12 mouse cellular contexts compared by ENCODE assay signal in genomic region chr5:92127751-92128150, GRCm38 (mm10). TPM values are rescaled to one million over a fixed set of nuclear protein-coding genes. Genes with fewer than 3 reads are reported as not detected.
DNase-seq lines count a peak whose midpoint lies in the region; ATAC-seq and TF ChIP-seq lines count a peak whose summit lies in the region.
"Had no signal": no experiment of that assay in that cellular context is flagged by ENCODE, and none has a peak within 500 bp of the region (broad histone marks: within the 10 kb centered on the region; RNA-seq: fewer than 3 reads in every experiment).

No protein-coding gene starts in this region.

- no peaks in the 10 kb centered on the region; the same call in 1 of the 2 replicates for H3K4me1 ChIP-seq in kidney, embryonic 14.5 days (ENCODE audit: control insufficient read depth, insufficient read depth, low read length)
- H3K4me1 ChIP-seq in embryonic fibroblast, embryonic 13.5 days (ENCODE audit: control insufficient read depth, insufficient read depth, low read length) = peaks cover 15% of the 10 kb centered on the region
- peaks cover 52% of the 10 kb centered on the region for H3K4me1 ChIP-seq in liver, embryonic 15.5 days (replicated peaks)

- H3K9me3 ChIP-seq in kidney, embryonic 14.5 days (ENCODE audit: control insufficient read depth, low read length) = no peaks in the 10 kb centered on the region
- H3K9me3 ChIP-seq in liver, embryonic 15.5 days (replicated peaks) = 0 out of 2 replicates have a peak, but pooled peaks cover under 1% of the 10 kb centered on the region

- no peak for TF ChIP-seq CTCF in embryonic fibroblast, embryonic 13.5 days (IDR thresholded peaks at IDR 0.05; ENCODE audit: borderline replicate concordance, insufficient read depth, low read length)

- 90% methylated on average over 10 of the region's 10 CpGs for WGBS in kidney, embryonic 14.5 days
- WGBS in liver, embryonic 15.5 days (ENCODE audit: insufficient replicate concordance) = 81% methylated on average over 10 of the region's 10 CpGs

- no peaks in the 10 kb centered on the region for H3K36me3 ChIP-seq in kidney, embryonic 14.5 days (ENCODE audit: control insufficient read depth, insufficient read depth, low read length)
- peaks cover 20% of the 10 kb centered on the region for H3K36me3 ChIP-seq in liver, embryonic 15.5 days (replicated peaks)

- 0 out of 2 replicates have a peak overlapping the region, but pooled peaks have one; percentile 38 for H3K27ac ChIP-seq in kidney, embryonic 14.5 days (ENCODE audit: low read depth, low read length)
- peak overlapping the region; percentile 98 for H3K27ac ChIP-seq in embryonic fibroblast, embryonic 13.5 days (ENCODE audit: insufficient read depth, low read length)
- H3K27ac ChIP-seq in liver, embryonic 15.5 days (replicated peaks) = peak overlapping the region; percentile 96
- H3K27ac ChIP-seq: hindbrain, postnatal 0 days had no signal

- no peaks in the 10 kb centered on the region for H3K27me3 ChIP-seq in kidney, embryonic 14.5 days (ENCODE audit: control insufficient read depth, insufficient read depth, low read length)
- no peaks in the 10 kb centered on the region for H3K27me3 ChIP-seq in liver, embryonic 15.5 days
- H3K27me3 ChIP-seq: Patski had no signal

- TF ChIP-seq POLR2A in embryonic fibroblast, embryonic 13.5 days (IDR thresholded peaks at IDR 0.05; ENCODE audit: low read depth, low read length) = no peak

- ATAC-seq in kidney, embryonic 14.5 days (ENCODE audit: low FRiP score, low TSS enrichment) = no peak
- ATAC-seq in liver, embryonic 15.5 days (ENCODE audit: insufficient read depth) = no peak
- no peak for ATAC-seq in inflammation-experienced regulatory T-cells, adult 6 months
- ATAC-seq: Patski had no signal

- no peak overlapping the region for H3K4me2 ChIP-seq in kidney, embryonic 14.5 days (replicated peaks; ENCODE audit: low read depth, low read length)
- H3K4me2 ChIP-seq in liver, embryonic 15.5 days = peak overlapping the region; percentile 74

- H3K9ac ChIP-seq in kidney, embryonic 14.5 days (ENCODE audit: low read depth, low read length) = no peak overlapping the region
- peak overlapping the region; percentile 73 for H3K9ac ChIP-seq in liver, embryonic 15.5 days

- no peak overlapping the region for H3K4me3 ChIP-seq in kidney, embryonic 14.5 days (ENCODE audit: low read length)
- no peak overlapping the region for H3K4me3 ChIP-seq in embryonic fibroblast, embryonic 13.5 days (ENCODE audit: insufficient read depth, low read length)
- peak overlapping the region; percentile 64 for H3K4me3 ChIP-seq in liver, embryonic 15.5 days (replicated peaks)

- DNase-seq in kidney, postnatal 25 days = no peak
- DNase-seq in NIH3T3 (ENCODE audit: low read depth) = peak; percentile 73
- no peak for DNase-seq in cerebellum, postnatal 36 days
- DNase-seq in kidney, postnatal 4 days = no peak
- DNase-seq: cerebellum, postnatal 25 days; layer of hippocampus, adult 9-11 months had no signal

RNA-seq across cellular contexts. Expression of gene Uso1, which starts 10.0 kb away (rescaled TPM):
- polyA plus RNA-seq in kidney, embryonic 14.5 days (2014; fragmentation: Nextera tagmentation; extraction: Ambion mirVana) = 29.0 and 33.4 TPM in 2 replicates
- polyA plus RNA-seq in embryonic fibroblast, embryonic 13.5 days (2011; ENCODE audit: insufficient read length, low read depth, missing spikeins) = 101 and 103 TPM in 2 replicates
- 20.2 and 20.4 TPM in 2 replicates for polyA plus RNA-seq in liver, embryonic 15.5 days (2015; fragmentation: Nextera tagmentation; extraction: Ambion mirVana)
- polyA plus RNA-seq in inflammation-experienced regulatory T-cells, adult 6 months (2017; shearing (Covaris generic)) = 10 to 100 TPM; 31.3 to 36.7 (median 34.4) TPM

RNA-seq across cellular contexts. Expression of gene G3bp2, which starts 44.2 kb away (rescaled TPM):
- polyA plus RNA-seq in kidney, embryonic 14.5 days (2014; fragmentation: Nextera tagmentation; extraction: Ambion mirVana) = 159 and 214 TPM in 2 replicates
- 104 and 116 TPM in 2 replicates for polyA plus RNA-seq in embryonic fibroblast, embryonic 13.5 days (2011; ENCODE audit: insufficient read length, low read depth, missing spikeins)
- polyA plus RNA-seq in liver, embryonic 15.5 days (2015; fragmentation: Nextera tagmentation; extraction: Ambion mirVana) = 42.8 and 50.1 TPM in 2 replicates
- polyA plus RNA-seq in inflammation-experienced regulatory T-cells, adult 6 months (2017; shearing (Covaris generic)) = 100 to 1,000 TPM; 225 to 265 (median 245) TPM

Comparison
In these comparisons a context has a peak if more than half of its experiments do, and no peak if none do; other contexts are left out.
1. H3K27ac ChIP-seq: peak in every context shown above with its lines; median percentile 98 in embryonic fibroblast, embryonic 13.5 days; 96 in liver, embryonic 15.5 days; 38 in kidney, embryonic 14.5 days.